Mouse (Mus musculus) kidney, adult 11 months (tissue): ENCODE data around the gene Ylpm1.

Experiments used
- DNase-seq: peaks from one replicate; pipeline ENCODE4 v3.0.0; 2022

Gene Ylpm1

DNA sequence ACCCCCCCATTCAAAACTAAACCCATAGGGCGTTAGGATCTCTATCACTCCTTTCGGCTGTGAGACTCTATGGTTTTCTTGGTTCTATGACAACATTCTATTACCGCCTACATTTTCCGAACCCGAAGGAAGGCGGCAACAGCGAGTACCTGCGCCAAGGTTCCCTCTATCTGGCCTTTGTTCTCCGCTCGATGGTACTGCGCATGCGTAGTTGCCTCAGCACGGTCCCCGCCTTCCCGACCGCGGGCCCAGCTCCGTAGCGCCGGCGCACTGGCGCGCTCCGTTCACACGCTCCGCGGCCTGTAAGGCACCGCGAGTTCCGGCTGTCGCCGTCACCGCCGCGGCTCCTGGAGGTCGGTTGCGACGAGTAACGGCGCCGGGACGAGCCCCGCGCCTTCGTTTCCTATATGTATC, at the start of gene Ylpm1:
Ylpm1 (plus strand) TSS at position 239 of the 414 bp plus-strand sequence.
- DNase-seq = peak; percentile 97

DNA sequence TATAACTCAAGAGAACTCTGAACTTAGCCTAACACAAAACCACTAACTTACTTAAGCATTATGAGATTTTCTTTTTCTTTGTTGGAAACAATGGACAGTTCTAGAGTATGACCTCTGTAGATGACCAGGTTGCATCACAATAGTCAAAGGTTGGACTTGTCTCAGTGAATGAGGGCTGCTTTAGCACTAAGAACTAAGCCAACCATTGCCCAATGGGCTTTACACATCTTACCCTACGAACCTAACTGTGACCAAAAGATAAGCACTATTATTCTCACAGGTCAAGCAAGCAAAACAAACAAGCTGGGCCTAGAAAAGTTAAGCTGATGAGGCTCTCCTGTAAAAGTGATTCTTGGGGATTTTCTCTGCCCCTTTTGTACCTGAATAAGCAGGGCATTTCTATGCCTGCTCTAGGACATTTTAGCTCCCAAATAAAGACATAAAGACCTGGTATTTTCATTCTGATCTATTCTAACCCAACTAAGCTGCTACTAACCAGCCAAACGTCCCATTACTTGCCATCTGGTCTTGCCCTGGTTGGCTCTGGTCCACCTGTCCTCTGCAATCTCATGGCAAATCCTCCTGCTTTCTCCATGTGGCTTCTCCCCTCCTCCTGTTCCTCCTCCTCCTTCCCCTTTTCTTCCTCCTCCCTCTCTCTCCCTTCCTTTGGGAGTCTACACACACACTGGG, 48.1 kb upstream of the Ylpm1 start:
- DNase-seq = no peak

DNA sequence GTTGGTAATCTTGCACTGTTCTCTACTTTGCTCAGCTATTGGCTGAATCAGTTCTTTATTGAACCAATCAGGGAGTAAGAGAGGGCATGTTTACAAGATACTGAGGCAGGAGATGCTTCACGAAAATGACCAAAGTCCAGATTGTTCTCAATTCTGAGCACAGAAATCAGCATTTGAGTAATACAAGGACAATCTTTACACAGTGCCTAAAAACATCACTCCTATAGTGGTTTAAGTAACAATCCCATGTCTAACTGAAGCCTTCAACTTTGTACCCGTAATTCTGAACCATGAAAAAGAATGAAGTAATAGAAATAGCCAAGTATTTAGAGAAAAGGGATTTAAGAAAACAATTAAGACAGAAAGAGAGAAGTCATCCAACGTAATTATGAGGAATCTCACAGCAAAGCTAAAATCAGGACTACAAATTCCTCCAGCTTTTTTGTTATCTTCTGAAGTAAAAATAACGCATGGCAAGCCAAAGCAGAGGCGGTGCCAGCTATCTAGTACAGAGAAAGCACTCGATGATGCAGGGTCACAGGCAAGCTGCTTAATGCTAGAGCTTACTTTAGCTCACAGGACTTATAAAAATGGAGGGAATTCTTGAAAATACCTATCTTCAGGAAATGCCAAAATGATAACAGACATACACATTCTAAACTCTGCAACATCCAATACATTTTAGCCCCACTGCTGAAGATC, 47.4 kb upstream of the Ylpm1 start:
- DNase-seq = no peak

DNA sequence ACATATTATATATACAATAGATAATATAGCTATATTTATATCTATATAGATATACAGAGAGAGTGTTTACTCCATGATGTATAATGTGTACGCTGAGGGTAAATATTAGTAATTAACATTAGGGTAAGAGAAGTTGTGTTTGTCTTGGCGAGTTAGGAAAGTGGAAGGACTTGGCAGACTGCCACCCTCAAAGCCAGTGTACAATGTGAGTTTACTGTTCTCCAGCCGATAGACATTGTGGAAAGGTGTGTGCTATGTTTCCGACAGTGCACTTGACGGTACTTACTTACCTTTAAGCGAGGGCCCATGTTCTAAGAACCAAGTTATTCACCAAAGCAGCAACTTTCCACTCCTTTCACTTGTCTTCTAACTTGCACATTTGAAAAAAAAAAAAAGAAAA, 45.4 kb upstream of the Ylpm1 start:
- DNase-seq = no peak

DNA sequence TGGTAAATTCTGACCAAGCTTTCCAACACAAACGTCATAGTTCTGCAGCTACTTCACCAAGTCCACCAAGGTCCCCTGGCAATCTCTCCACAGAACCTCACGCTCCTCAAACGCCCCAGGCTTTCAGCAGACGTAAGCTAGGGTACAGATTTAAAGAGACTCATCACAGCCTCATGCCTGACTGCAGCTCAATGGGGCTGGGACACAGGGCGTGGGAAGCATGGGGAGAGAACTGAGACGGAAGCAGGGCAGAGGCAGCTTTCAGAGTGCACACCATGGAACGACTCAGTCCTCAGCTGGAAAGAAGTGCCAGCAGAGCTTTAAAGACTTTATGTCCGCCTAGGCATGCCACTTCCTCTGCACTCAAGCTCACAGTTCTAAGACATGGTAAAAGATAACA, 44.6 kb upstream of the Ylpm1 start:
- no peak for DNase-seq

DNA sequence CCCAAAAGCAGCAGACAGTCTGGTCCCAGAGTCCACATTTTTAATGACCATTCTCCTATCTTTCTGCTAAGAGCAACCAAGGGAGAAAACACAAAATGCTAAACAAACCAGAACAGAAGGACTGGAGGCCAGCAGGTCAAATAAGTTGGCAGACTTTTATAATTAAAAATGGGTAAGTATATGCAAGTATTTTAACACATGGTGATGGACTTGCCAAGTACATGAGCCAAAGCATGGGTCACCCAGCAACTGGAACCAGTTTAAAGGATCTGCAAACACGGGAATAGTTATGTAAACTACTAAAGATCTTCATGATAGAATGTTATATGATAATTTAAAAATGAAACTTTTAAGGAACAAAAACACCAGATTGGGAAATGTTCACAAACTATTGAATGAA, 43.8 kb upstream of the Ylpm1 start:
- DNase-seq = no peak

DNA sequence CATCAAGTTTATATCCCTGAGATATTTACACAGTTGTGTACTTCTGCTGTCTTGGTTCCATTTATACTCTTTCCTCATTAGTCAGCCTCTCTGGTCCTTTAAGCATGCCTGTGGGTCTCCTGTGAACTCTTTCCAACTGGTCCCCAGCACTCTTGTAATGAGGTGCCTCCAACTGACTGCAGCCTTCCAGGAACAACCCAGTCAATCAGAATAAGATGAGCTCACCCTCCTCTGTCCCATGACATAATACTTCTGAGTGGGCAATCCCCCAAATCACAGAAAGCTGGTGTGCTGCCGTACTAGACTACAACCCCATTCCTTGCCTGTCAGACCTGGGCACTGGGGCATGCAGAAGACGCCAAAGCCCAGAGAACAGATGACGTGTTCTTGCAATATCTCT, 39.8 kb upstream of the Ylpm1 start:
- DNase-seq = no peak

DNA sequence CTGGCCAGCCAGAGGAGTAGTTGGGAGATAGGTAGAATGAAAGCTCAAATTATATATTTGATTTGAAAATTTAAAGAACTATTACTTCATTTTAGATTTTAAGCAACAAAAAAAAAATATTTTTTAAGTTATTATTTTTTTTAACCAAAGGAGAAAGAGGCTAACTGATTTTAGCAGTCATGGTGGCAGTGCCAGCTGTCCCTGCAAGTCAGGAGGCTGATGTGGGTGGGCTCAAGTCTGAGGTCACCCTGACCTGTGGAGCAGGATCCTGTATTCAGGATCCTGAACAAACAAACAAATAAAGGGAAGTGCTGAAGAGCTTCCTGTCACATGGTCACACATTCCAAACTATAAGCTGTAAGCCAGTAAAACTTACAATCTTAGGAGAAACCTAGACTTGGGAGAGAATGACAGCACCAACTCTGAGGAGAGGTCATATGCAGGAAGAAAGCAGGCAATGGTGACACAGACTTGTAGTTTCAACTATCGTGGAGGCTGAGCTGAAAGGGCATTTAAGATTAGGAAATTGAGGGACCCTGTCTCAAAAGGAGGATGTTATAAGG, 37.2 kb upstream of the Ylpm1 start:
- DNase-seq = no peak

DNA sequence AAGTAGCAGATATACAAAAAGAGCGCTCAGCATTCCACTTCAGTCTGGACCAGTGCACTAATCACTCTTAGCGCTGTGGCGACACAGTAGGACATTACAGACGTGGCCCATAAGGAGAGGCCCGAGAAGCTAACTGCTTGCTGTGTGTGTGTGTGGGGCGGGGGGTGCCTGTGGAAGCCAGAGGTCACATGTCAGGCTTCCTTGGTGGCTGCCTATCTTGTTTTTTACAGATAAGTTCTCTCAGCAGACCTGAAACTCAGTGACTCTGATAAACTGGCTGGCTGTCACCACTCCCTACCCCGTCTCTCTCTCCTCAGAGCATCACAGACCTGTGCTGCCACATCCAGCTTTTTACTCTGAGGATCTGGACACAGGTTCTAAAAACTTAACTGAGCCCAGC, 33.5 kb upstream of the Ylpm1 start:
- DNase-seq = no peak

DNA sequence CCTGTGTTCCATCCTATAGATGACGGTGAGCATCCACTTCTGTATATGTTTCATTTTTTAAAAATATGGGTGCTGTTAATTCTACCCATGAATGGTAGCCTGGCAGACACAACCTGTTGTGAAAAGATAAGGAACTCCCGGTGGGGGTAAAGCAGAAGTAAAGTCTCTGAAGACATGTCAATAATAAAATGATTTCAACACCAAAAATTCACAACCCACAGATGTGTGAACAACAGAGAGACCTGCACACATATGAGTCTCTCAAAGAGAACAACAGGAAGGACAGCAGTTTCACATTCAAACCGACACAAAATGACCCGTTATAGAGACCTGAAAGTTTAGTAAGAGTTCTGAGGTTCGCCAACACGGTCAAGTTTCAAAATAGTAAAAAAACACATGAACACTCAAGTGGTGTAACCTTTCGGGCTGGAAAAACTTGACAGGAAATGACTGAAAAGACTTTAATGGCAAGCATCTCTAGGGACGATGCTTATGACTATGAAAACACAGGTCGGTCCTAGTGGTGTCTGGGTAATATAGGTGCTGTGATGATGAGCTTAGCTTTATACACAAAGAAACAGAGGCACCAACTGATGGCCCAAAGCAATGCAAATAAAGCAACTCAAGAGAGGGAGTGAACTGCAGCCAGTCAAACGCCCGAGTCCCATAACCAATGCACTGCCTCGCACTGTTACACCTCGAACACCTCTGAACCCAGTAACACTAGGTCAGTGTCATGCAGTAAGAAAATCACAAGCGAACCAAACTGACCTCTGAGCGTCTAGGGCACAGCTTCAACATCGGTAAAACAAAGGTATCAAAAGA, 27.1 kb upstream of the Ylpm1 start:
- no peak for DNase-seq

DNA sequence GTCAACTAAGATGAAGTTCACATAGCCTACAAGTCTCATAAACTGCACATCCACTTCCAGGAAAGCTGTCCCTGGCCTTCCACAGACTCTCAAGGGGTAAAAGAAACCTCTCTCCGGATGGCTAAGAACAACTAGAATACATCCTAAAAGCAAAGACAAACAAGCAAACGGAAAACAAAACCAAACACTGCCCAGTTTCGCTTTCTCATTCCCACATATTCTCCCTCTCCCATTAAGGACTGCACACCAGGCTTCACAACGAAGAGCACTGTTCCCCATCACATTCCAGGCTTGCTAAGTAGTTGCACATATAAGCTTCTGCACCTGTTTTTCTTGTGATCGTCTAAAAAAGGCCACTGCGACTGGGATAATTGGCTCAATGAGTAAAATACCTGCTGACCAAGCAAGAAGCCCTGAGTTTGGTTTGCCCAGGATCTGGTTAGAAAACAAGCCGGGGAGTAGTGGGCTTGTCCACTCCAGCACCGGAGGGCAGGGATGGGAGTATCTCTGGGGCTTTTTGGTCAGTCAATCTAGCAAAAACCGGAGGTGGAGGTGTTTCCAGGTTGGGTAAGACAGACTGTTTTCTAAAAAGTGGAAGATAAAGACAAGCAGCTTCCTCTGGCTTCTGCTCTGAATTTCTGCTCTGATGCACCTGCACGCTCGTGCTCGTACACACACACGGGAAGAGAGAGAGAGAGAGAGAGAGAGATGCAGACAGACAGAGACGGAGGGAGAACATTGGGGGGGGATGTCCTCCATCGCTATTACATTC, 26.3 kb upstream of the Ylpm1 start:
- no peak for DNase-seq

DNA sequence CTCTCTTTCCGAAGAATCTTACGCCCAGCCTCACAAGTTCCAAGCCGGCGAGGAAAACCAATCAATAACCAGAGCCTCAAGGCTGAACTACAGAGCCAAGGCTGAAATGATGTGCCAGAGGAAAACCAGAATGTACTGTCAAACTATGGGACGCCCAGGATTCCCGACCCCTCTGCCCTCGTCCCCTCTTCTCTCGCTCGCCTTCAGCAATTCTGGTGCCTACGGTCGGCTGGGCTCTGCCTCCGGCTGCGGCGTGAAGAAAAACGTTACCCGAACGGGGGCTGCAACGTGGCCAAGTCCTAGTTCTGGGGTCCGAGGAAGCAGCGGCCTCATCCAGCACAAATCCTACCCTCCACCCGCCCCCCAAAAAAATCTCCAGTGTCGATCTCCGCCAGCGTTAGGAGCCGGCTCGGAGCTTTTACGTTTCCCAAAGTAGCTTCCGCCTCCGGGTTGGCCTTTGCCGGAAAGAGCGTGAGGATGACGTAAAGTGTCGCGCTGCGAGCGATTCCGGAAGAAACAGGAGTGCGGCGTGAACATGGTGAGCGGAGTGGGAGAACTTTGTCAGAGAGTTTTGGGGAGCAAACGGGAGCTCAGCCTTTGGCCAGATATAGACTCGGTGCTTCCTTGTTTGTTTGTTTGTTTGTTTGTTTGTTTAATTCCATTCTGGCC, 25.6 kb upstream of the Ylpm1 start, which contains the start of the genes Fcf1 and Arel1:
Fcf1 (plus strand) TSS at position 470 of the 669 bp plus-strand sequence.
Arel1 (minus strand) TSS at position 473 of the 669 bp plus-strand sequence.
- peak; percentile 83 for DNase-seq

DNA sequence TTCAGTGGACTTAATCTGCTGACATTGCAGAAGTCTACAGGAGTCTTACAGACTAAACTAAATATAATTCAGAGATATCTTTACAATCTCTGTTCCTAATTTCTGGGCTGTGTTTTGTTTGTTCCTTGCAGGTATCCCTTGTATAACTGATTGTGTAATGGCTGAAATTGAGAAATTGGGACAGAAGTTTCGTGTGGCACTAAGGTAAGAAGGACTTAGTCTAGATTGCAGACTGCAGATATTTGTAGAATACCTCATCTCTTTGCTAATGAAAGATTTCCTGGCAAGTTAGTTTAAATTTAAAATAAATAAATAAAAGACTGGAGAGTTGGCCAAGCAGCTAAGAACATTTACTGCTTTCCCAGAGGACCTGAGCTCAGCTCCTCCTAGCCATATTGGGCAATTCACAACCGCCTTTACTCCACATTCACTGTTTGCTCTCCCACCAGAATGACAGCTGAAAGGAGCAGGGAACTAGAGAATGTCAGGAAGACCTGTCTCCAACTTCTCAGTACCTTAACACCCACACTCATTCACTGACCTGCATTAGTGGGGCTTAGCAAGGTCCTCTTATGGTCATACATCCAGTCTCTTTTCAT, 16.8 kb upstream of the Ylpm1 start:
- no peak for DNase-seq

DNA sequence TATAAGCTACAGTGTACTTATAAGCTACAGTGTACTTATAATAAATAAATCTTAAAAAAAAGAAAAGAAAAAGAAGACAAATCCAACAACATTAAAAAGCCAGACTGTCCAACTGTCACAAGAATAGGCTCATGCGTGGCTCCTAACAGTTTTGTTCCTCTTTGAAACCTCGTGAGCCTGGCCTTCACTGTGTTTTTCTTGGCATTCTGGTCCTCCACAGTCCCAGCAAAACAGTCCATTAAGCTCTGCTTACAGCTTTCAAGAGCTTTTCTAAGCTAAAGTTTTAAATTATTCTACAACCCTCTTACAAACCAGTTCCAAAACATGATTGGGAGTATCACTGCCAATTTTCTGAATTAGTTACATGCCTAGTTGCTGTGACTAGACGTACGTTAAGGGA, 6.7 kb upstream of the Ylpm1 start:
- no peak for DNase-seq

DNA sequence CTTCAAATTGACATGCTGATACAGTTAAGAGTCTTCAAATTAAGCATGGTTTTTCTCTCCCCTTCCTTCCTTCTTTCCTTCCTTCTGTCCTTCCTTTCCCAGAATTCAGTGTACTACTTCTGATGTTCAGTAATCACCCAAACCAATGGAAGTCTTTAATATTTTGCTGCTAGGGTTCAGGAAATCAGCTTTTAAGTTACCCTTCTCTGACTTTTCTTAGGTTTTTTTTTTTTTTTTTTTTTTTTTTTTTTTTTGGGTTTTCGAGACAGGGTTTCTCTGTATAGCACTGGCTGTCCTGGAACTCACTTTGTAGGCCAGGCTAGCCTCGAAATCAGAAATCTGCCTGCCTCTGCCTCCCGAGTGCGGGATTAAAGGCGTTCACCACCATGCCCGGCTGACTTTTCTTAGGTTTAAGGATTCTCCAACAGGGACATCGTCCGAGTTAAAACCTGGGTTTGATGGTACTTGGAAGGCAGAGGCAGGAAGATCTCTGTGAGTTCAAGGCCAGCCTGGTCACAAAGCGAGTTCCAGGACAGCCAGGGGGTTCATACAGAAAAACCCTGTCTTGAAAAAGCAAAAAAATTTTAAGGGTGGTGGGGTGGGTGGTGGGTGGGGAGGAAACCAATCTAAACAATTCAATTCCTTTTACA, 884 bp upstream of the Ylpm1 start:
- no peak for DNase-seq

DNA sequence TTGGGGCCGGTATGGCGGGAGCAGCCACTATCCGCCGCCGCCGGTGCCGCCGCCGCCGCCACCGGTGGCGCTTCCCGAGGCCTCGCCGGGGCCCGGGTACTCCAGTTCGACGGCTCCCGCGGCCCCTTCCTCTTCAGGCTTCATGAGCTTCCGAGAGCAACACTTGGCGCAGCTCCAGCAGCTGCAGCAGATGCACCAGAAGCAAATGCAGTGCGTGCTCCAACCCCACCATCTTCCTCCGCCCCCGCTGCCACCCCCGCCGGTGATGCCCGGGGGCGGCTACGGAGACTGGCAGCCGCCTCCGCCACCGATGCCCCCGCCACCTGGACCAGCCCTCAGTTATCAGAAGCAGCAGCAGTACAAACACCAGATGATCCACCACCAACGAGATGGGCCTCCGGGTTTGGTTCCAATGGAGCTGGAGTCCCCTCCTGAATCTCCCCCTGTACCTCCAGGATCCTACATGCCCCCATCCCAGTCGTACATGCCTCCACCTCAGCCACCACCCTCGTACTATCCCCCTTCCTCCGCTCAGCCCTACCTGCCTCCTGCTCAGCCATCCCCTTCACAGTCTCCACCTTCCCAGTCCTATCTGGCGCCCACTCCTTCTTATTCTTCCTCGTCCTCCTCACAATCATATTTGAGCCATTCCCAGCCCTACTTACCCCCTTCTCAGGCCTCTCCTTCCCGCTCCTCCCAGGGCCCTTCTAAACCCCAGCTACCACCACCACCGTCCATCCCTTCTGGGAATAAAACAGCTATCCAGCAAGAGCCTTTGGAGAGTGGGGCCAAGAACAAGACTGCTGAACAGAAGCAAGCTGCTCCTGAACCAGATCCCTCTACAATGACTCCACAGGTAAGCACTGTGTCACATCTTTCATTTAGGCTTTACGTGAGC, 629 bp downstream of the Ylpm1 start:
- no peak for DNase-seq

DNA sequence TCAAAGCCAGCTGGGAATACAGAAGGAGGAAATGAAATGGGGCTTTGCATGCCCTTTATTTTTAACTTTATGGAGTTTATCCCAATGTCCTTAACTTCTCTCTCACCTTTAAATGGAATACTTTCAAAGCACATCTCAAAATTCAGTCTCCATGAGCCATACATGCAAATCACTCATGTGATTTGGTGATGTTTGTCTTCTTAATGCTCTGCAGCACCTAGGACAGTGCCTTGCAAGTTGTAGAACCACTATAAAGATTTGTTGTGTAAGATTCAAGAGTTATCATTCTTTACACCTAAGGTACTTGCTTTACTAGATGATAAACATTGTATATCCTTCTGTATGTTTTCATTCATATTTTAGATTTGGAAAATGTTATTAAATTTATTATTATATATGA, 2.9 kb downstream of the Ylpm1 start:
- DNase-seq = no peak

DNA sequence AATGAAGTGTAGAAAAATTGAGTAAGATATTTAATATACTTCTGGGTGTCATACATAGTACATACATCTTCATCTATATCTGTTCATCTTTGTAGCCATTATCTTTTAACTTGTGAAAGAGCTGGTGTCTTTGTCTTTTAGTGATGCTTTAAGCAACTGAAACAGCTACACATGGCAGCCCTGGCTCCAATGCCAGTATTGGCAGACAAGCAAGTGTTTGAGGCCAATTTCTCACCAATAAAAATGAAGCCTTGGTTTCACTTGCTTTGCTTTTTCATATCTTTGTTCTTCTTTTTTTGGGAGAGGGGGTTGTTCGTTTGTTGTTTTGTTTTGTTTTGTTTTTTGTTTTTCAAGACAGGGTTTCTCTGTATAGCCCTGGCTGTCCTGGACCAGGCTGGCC, 10.1 kb downstream of the Ylpm1 start:
- DNase-seq = no peak

DNA sequence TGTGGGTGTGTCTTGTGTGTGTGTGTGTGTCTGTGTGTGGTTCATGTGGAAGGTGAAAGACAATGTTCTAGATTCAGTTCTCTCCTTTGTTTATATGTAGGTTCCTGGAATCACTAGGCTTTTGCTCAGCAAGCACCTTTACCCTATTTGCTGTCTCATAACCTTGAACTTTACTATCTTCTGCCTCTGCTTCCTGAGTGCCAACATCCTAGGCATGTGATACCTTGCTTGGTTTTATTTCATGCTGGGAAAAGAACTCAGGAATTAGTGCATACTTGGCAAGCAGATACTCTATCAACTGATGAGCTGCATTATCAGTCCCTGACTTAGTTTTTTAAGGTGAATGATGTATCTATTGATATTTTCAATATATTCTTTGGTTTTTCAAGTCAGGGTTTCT, 10.9 kb downstream of the Ylpm1 start:
- no peak for DNase-seq

DNA sequence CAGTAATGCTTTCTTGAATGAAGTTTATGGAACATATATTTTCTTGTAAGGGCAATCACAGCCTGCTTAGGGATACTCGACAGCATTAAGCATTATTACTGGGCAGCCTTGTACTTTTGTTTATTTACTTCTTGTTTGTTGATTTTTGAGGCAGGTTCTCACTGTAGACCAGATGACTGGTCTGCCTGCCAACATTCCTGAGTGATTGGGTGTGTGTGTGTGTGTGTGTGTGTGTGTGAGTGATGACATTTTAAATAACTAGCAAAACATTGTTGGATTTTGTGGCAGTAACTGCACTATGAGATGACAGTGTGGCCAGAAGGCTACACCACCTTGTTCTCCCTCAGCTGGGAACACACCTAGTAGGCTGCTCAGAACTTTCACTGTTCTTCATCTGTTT, 13.7 kb downstream of the Ylpm1 start:
- DNase-seq = no peak
